Mouse (Mus musculus) thymus, adult 2 months (tissue): Measurements from ENCODE around the gene Ankrd12. TPM values are rescaled to one million over a fixed set of nuclear protein-coding genes. Genes with fewer than 3 reads are reported as not detected.

Source experiments
- DNase-seq: peaks from one replicate; pipeline ENCODE4 v3.0.0; 2021
- H3K27ac ChIP-seq: fragments of 200-500 bp; 2 replicates; pipeline ENCODE4 v1.5.1; 2012; ENCODE audit warnings: low read length, control low read depth; ENCODE audit not compliant: control insufficient read depth, insufficient read depth
- H3K27me3 ChIP-seq: fragments of 200-500 bp; 2 replicates; pipeline ENCODE4 v1.6.1; 2012; ENCODE audit warnings: mild to moderate bottlenecking, low read length, moderate library complexity, mixed read lengths; ENCODE audit not compliant: control insufficient read depth, insufficient read depth
- H3K36me3 ChIP-seq: fragments of 200-500 bp; 2 replicates; pipeline ENCODE4 v1.6.1; 2012; ENCODE audit warnings: mild to moderate bottlenecking, low read length, moderate library complexity; ENCODE audit not compliant: control insufficient read depth, insufficient read depth
- H3K4me1 ChIP-seq: fragments of 200-500 bp; replicated peaks from 2 replicates; pipeline ENCODE4 v1.6.1; 2012; ENCODE audit warnings: low read length; ENCODE audit not compliant: control insufficient read depth, insufficient read depth
- H3K4me3 ChIP-seq: fragments of 200-500 bp; 2 replicates; pipeline ENCODE4 v1.5.1; 2012; ENCODE audit warnings: mild to moderate bottlenecking, low read length, control low read depth, moderate library complexity; ENCODE audit not compliant: control insufficient read depth, insufficient read depth
- CTCF ChIP-seq: fragments of 200-500 bp; IDR thresholded peaks from 2 replicates; pipeline ENCODE4 v1.5.1; 2012; ENCODE audit warnings: mild to moderate bottlenecking, control low read depth, low read length, moderate library complexity, borderline replicate concordance; ENCODE audit not compliant: control insufficient read depth, poor library complexity, insufficient read depth; ENCODE audit errors: extremely low read depth
- POLR2A ChIP-seq: fragments of 200-500 bp; IDR thresholded peaks from 2 replicates; pipeline ENCODE4 v1.6.1; 2012; ENCODE audit warnings: mild to moderate bottlenecking, low read length, control low read depth, moderate library complexity; ENCODE audit not compliant: control insufficient read depth, poor library complexity, insufficient read depth; ENCODE audit errors: extremely low read depth
- WGBS: fragments of 180-500 bp; shearing (Covaris S2); methylation state at CpG from one replicate; pipeline ENCODE4 v1.1.7; 2018; 5-methylcytosine and 5-hydroxymethylcytosine counted together
- polyA plus RNA-seq: library from polyadenylated mRNA; depleted of rRNA; stranded (reverse); fragments of >200 nt; gene quantifications from 2 replicates; pipeline ENCODE4 v1.2.3, GENCODE M21; 2012; rRNA removed

Ankrd12 gene
- polyA plus RNA-seq: 7.9 and 8.9 TPM in 2 replicates

- H3K27ac ChIP-seq: peak within 1 kb of the TSS; percentile 72
- no peaks in the 10 kb centered on the region for H3K27me3 ChIP-seq
- TF ChIP-seq CTCF (peak; percentile 57; the same call in 1 of the 2 replicates), POLR2A (peak; percentile 81)
- H3K36me3 ChIP-seq: peaks cover 15% of the 10 kb centered on the region
- peak; percentile 97 for DNase-seq
- H3K4me1 ChIP-seq: 0 out of 2 replicates have a peak, but pooled peaks cover 6% of the 10 kb centered on the region
- peak within 1 kb of the TSS; percentile 64 for H3K4me3 ChIP-seq
- under 1% methylated on average over 53 of the region's 53 CpGs for WGBS
Measured at GRCm38 (mm10) chr17:66076934-66077333, at the start of gene Ankrd12. TSS of gene Ankrd12 (minus strand) at chr17:66077089.

DNA sequence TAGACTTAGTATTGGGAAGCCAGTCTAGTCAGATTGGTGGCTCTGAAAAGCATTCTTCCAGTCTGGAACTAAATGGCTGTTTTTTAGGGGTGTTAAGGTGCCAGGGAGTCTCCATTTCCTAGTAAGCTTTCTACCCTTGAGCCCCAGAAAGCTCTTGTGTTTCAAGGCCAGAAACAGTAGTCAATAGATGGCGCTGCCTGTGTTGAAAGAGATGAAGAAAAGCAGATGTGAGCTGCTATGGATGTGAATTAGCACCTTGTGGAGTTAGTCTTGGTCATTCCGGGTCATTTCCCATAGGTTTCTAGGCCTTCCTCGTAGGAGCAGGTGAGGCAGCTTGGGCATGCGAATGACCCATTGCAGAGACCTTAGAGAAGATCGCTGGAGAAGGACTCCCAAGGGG, 48.3 kb upstream of the Ankrd12 start:
- TF ChIP-seq CTCF (no peak), POLR2A (no peak)
- no peak for DNase-seq
- H3K27me3 ChIP-seq: no peaks in the 10 kb centered on the region
- peaks cover 5% of the 10 kb centered on the region for H3K4me1 ChIP-seq
- 90% methylated on average over 5 of the region's 5 CpGs for WGBS
- H3K4me3 ChIP-seq: no peak overlapping the region
- peaks cover 7% of the 10 kb centered on the region for H3K36me3 ChIP-seq
- H3K27ac ChIP-seq: no peak overlapping the region

- TF ChIP-seq CTCF (no peak), POLR2A (no peak)
- DNase-seq: peak; percentile 13
- Histone ChIP-seq H3K36me3 (peaks cover 4% of the 10 kb centered on the region), H3K4me1 (peaks cover 5% of the 10 kb centered on the region), H3K4me3 (peak overlapping the region; percentile 65), H3K27ac (no peak overlapping the region), H3K27me3 (no peaks in the 10 kb centered on the region)
- 2% methylated on average over 20 of the region's 20 CpGs for WGBS
Measured at GRCm38 (mm10) chr17:66123816-66124610, 47.1 kb upstream of the Ankrd12 start.

- Histone ChIP-seq H3K4me3 (peak within 1 kb of the TSS; percentile 65), H3K36me3 (peaks cover 12% of the 10 kb centered on the region), H3K4me1 (peaks cover 5% of the 10 kb centered on the region), H3K27ac (peak within 1 kb of the TSS; percentile 31), H3K27me3 (no peaks in the 10 kb centered on the region)
- TF ChIP-seq POLR2A: peak; percentile 49
- TF ChIP-seq CTCF: peak; percentile 43; the same call in 1 of the 2 replicates
- 8% methylated on average over 45 of the region's 45 CpGs for WGBS
- DNase-seq: peak; percentile 92
Measured at GRCm38 (mm10) chr17:66123066-66123815, 46.4 kb upstream of the Ankrd12 start, which contains the start of gene Ddx11. TSS of gene Ddx11 (plus strand) at chr17:66123520.

DNA sequence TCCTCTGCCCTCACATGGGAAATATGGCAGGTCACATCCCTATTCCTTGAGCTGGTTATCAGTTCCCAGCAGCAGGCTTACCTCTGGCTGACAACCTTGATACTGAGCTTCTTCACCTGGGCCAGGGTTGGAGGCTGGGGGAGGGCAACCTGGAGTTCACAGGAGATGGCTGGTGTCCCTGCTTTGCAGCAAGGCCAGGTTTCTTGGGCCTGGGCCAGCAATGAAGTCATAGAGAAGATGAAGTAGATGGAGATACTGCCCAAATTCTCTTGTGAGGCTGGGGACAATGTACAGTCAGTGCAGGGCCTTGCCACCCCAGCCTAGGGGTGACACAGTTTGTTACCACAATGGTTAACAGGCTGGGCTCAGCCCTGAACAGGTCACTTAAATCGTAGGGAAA, 43.8 kb upstream of the Ankrd12 start:
- TF ChIP-seq CTCF (no peak), POLR2A (no peak)
- no peak overlapping the region for H3K27ac ChIP-seq
- 96% methylated on average over 1 of the region's 1 CpGs for WGBS
- H3K27me3 ChIP-seq: no peaks in the 10 kb centered on the region
- H3K4me1 ChIP-seq: peaks cover 5% of the 10 kb centered on the region
- DNase-seq: no peak
- H3K36me3 ChIP-seq: peaks cover 33% of the 10 kb centered on the region
- H3K4me3 ChIP-seq: no peak overlapping the region

DNA sequence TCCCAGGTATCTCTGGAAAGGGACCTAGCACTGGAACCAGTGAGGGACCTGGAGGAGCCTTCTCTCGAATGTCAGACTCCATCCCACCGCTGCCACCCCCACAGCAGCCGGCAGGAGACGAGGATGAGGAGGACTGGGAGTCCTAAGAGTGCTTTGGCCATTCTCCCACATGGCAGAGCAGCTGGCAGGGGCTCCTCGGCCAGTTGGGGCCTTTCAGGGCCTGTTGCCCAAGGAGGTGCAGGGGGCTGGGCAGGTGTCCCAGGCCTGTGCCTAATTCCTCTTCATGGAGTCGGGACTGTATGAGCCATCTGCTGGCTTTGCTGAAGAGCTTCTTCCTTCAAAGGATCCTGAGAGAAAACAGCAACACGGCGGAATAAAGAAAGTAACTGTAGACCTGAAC, 42.1 kb upstream of the Ankrd12 start:
- WGBS: 95% methylated on average over 8 of the region's 8 CpGs
- no peak for DNase-seq
- no peak overlapping the region for H3K4me3 ChIP-seq
- peaks cover 2% of the 10 kb centered on the region for H3K4me1 ChIP-seq
- H3K27me3 ChIP-seq: no peaks in the 10 kb centered on the region
- H3K27ac ChIP-seq: no peak overlapping the region
- H3K36me3 ChIP-seq: peaks cover 47% of the 10 kb centered on the region
- TF ChIP-seq POLR2A (no peak), CTCF (no peak)
